Mouse (Mus musculus): ENCODE data around the gene Tdrd7.

DNA sequence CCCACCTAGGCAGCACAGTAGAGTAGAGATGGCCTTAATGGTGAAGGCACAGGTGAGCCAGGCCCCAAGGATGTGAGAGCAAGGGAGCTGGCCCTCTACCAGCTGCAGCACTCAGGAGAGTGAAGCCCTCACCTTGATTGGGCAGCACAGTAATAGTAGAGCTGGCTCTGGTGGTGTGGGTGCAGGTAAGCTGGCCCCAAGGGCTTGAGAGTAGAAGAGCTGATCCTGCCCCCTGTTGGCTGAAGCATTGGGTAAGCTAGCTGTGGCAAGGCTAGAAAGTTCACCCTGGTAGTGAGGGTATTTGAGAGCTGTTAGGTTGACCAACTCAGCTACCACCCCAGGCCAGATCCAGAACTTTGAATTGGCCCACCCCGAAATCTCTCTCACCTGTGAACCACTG, 50.5 kb downstream of the Tdrd7 start:
- TF ChIP-seq CTCF (IDR thresholded peaks at IDR 0.05; ENCODE audit: borderline replicate concordance, control insufficient read depth, extremely low read depth, insufficient read depth, low read length, poor library complexity) (no peak), POLR2A (IDR thresholded peaks at IDR 0.05; ENCODE audit: control insufficient read depth, extremely low read depth, insufficient read depth, low read length, poor library complexity) (no peak)
